10 mouse cellular contexts compared by ENCODE assay signal in the genomic region with DNA sequence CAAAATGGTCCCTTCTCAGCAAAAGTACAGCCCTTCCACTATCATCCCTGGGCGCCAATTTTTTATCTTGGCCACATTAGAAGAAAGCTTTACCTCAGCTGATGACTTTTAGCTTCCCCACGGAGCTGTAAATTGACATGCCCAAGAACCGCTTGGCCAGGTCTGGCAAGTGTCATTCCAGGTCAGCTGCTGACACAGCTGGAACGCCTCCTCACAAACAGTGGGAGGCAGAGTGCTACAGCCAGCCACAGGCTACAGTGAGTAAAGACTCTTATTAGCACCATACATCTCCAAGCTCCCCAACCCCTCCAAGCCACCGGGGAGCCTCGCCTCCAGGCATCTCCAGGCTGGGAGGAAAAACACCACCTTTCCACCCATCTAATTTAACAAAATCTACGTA.
DNase-seq lines count a peak whose midpoint lies in the region.
"Had no signal": no experiment of that assay in that cellular context is flagged by ENCODE, and none has a peak within 500 bp of the region (broad histone marks: within the 10 kb centered on the region; RNA-seq: fewer than 3 reads in every experiment).

No protein-coding gene starts in this region.

- peak; percentile 33 for DNase-seq in embryo, embryonic 10 days (ENCODE audit: low spot score)
- DNase-seq in embryo, embryonic 9.5 days (ENCODE audit: extremely low spot score), result no peak
- peak; percentile 18 for DNase-seq in retina, embryonic 14.5 days (ENCODE audit: low spot score)
- no peak for DNase-seq in retina, postnatal 1 day
- DNase-seq in kidney, adult 18-20 months, result peak; percentile 63
- no peak for DNase-seq in right cerebral cortex, postnatal 14 days
- DNase-seq in natural killer cell, adult 2 months (ENCODE audit: low spot score in 2 of 2), result no peak
- no peak for DNase-seq in frontal cortex, postnatal 25 days (ENCODE audit: low spot score in 2 of 2)
- DNase-seq: cerebellum, adult 8-10 months; right cerebral cortex, postnatal 25 days had no signal

Comparison
In these comparisons a context has a peak if more than half of its experiments do, and no peak if none do; other contexts are left out.
1. DNase-seq: peak in embryo, embryonic 10 days (single experiment), retina, embryonic 14.5 days (single experiment) and kidney, adult 18-20 months (single experiment); none in embryo, embryonic 9.5 days (single experiment), retina, postnatal 1 day (single experiment), right cerebral cortex, postnatal 14 days (single experiment), natural killer cell, adult 2 months (0 of 2) and frontal cortex, postnatal 25 days (0 of 2).